Mouse (Mus musculus) MEL (cell line): ENCODE data around the gene Taf6l. TPM values are rescaled to one million over a fixed set of nuclear protein-coding genes. Genes with fewer than 3 reads are reported as not detected.

Source experiments
- DNase-seq: peaks from one replicate; pipeline ENCODE4 v3.0.0; 2011; ENCODE audit warnings: low read depth, low spot score
- H3K27ac ChIP-seq: 2 replicates; pipeline ENCODE4 v1.5.1; 2012; ENCODE audit warnings: low read depth, mild to moderate bottlenecking, control low read depth, low read length, moderate library complexity; ENCODE audit not compliant: control insufficient read depth
- H3K27me3 ChIP-seq, 2 experiments: fragments of 150-350 bp in 1 of 2; sonication (generic) in 1 of 2; 2 replicates each; pipeline ENCODE4 v1.6.1; 2012; ENCODE audit warnings: low read length in 2 of 2, mild to moderate bottlenecking in 2 of 2, improper control_type of control experiment in 1 of 2, moderate library complexity in 1 of 2; ENCODE audit not compliant: insufficient read depth in 2 of 2, control insufficient read depth in 1 of 2
- H3K36me3 ChIP-seq, 2 experiments: 2 replicates each; pipeline ENCODE4 v1.6.1; 2012 to 2014; ENCODE audit warnings: low read length in 2 of 2, improper control_type of control experiment in 1 of 2, inconsistent platforms in 1 of 2, mild to moderate bottlenecking in 1 of 2; ENCODE audit not compliant: insufficient read depth in 2 of 2, control insufficient read depth in 1 of 2
- H3K4me1 ChIP-seq, 2 experiments: fragments of 150-350 bp in 1 of 2; sonication (generic) in 1 of 2; 2 replicates each; pipeline ENCODE4 v1.6.1; 2012; ENCODE audit warnings: low read length in 2 of 2, improper control_type of control experiment in 1 of 2, mild to moderate bottlenecking in 1 of 2; ENCODE audit not compliant: insufficient read depth in 2 of 2, control insufficient read depth in 1 of 2
- H3K4me3 ChIP-seq, 2 experiments: fragments of 150-350 bp in 1 of 2; sonication (generic) in 1 of 2; 2 replicates each; pipeline ENCODE4 v1.5.1; 2012; ENCODE audit warnings: low read depth in 2 of 2, low read length in 2 of 2, mild to moderate bottlenecking in 2 of 2, moderate library complexity in 2 of 2, control low read depth in 1 of 2, improper control_type of control experiment in 1 of 2; ENCODE audit not compliant: control insufficient read depth in 1 of 2, insufficient read depth in 1 of 2
- H3K79me2 ChIP-seq: 2 replicates; pipeline ENCODE4 v1.6.1; 2012; ENCODE audit warnings: mild to moderate bottlenecking, low read length, moderate library complexity; ENCODE audit not compliant: control insufficient read depth, poor library complexity, insufficient read depth
- H3K9ac ChIP-seq: 2 replicates; pipeline ENCODE4 v1.6.1; 2012; ENCODE audit warnings: low read depth, mild to moderate bottlenecking, control low read depth, low read length, moderate library complexity; ENCODE audit not compliant: control insufficient read depth, poor library complexity, severe bottlenecking
- H3K9me3 ChIP-seq: fragments of 150-350 bp; sonication (generic); replicated peaks from 2 replicates; pipeline ENCODE4 v1.6.1; 2012; ENCODE audit warnings: mild to moderate bottlenecking, low read length, improper control_type of control experiment, moderate library complexity; ENCODE audit not compliant: insufficient read depth
- BHLHE40 ChIP-seq: IDR thresholded peaks from 2 replicates; pipeline ENCODE4 v1.6.1; 2012; ENCODE audit warnings: low read depth, mild to moderate bottlenecking, inconsistent platforms, low read length, improper control_type of control experiment, borderline replicate concordance
- CHD1 ChIP-seq: IDR thresholded peaks from 2 replicates; pipeline ENCODE4 v1.6.1; 2012; ENCODE audit warnings: low read depth, mild to moderate bottlenecking, inconsistent platforms, low read length, improper control_type of control experiment
- CHD2 ChIP-seq: IDR thresholded peaks from 2 replicates; pipeline ENCODE4 v1.6.1; 2011; ENCODE audit warnings: low read length, improper control_type of control experiment
- CTCF ChIP-seq, 3 experiments: IDR thresholded peaks in 2 of 3; conservative IDR thresholded peaks in 1 of 3; 2 replicates each; pipeline ENCODE4 v1.5.1; 2011 to 2012; ENCODE audit warnings: low read length in 3 of 3, low read depth in 2 of 3, mild to moderate bottlenecking in 2 of 3, improper control_type of control experiment in 1 of 3, inconsistent platforms in 1 of 3, mixed read lengths in 1 of 3, moderate library complexity in 1 of 3; ENCODE audit not compliant: control insufficient read depth in 1 of 3, insufficient read depth in 1 of 3, poor library complexity in 1 of 3, severe bottlenecking in 1 of 3
- ELF1 ChIP-seq: IDR thresholded peaks from 2 replicates; pipeline ENCODE4 v1.6.1; 2014; ENCODE audit warnings: low read depth, mild to moderate bottlenecking, inconsistent platforms, low read length, improper control_type of control experiment, moderate library complexity
- ETS1 ChIP-seq: IDR thresholded peaks from 2 replicates; pipeline ENCODE4 v1.6.1; 2012; ENCODE audit warnings: low read depth, mild to moderate bottlenecking, inconsistent platforms, low read length, improper control_type of control experiment, moderate library complexity
- GABPA ChIP-seq: IDR thresholded peaks from 2 replicates; pipeline ENCODE4 v1.6.1; 2012; ENCODE audit warnings: low read depth, mild to moderate bottlenecking, inconsistent platforms, low read length, improper control_type of control experiment, moderate library complexity
- GATA1 ChIP-seq: IDR thresholded peaks from 2 replicates; pipeline ENCODE4 v1.6.1; 2011; ENCODE audit warnings: low read depth, low read length, improper control_type of control experiment
- HCFC1 ChIP-seq: IDR thresholded peaks from 2 replicates; pipeline ENCODE4 v1.6.1; 2012; ENCODE audit warnings: low read depth, mild to moderate bottlenecking, inconsistent platforms, low read length, improper control_type of control experiment, moderate library complexity
- JUND ChIP-seq: IDR thresholded peaks from 2 replicates; pipeline ENCODE4 v1.6.1; 2011; ENCODE audit warnings: low read depth, mild to moderate bottlenecking, improper control_type of control experiment, low read length
- KAT2A ChIP-seq: conservative IDR thresholded peaks from 2 replicates; pipeline ENCODE4 v1.6.1; 2012; ENCODE audit warnings: low read depth, low read length, improper control_type of control experiment, inconsistent platforms
- MAFK ChIP-seq: IDR thresholded peaks from 2 replicates; pipeline ENCODE4 v1.6.1; 2011; ENCODE audit warnings: low read depth, mild to moderate bottlenecking, low read length, improper control_type of control experiment, borderline replicate concordance
- MAX ChIP-seq: IDR thresholded peaks from 2 replicates; pipeline ENCODE4 v1.6.1; 2011; ENCODE audit warnings: low read length, improper control_type of control experiment
- MAZ ChIP-seq: IDR thresholded peaks from 2 replicates; pipeline ENCODE4 v1.6.1; 2012; ENCODE audit warnings: low read depth, mild to moderate bottlenecking, inconsistent platforms, low read length, improper control_type of control experiment
- MXI1 ChIP-seq: IDR thresholded peaks from 2 replicates; pipeline ENCODE4 v1.6.1; 2011; ENCODE audit warnings: mild to moderate bottlenecking, low read depth, low read length, improper control_type of control experiment
- MYB ChIP-seq: IDR thresholded peaks from 2 replicates; pipeline ENCODE4 v1.6.1; 2011; ENCODE audit warnings: mild to moderate bottlenecking, low read depth, low read length, improper control_type of control experiment
- MYC ChIP-seq: IDR thresholded peaks from 2 replicates; pipeline ENCODE4 v1.6.1; 2011; ENCODE audit warnings: low read depth, mild to moderate bottlenecking, low read length, improper control_type of control experiment, moderate library complexity
- NELFE ChIP-seq: IDR thresholded peaks from 2 replicates; pipeline ENCODE4 v1.6.1; 2011; ENCODE audit warnings: low read depth, low read length, improper control_type of control experiment
- NRF1 ChIP-seq: IDR thresholded peaks from 2 replicates; pipeline ENCODE4 v1.6.1; 2014; ENCODE audit warnings: low read depth, mild to moderate bottlenecking, inconsistent platforms, low read length, improper control_type of control experiment, moderate library complexity; ENCODE audit not compliant: poor library complexity, insufficient read depth, severe bottlenecking
- POLR2A ChIP-seq, 2 experiments: IDR thresholded peaks; 2 replicates each; pipeline ENCODE4 v1.6.1; 2011 to 2012; ENCODE audit warnings: low read length in 2 of 2, mild to moderate bottlenecking in 2 of 2, control low read depth in 1 of 2, improper control_type of control experiment in 1 of 2, low read depth in 1 of 2, moderate library complexity in 1 of 2; ENCODE audit not compliant: control insufficient read depth in 1 of 2, insufficient read depth in 1 of 2, poor library complexity in 1 of 2
- POLR2AphosphoS2 ChIP-seq: IDR thresholded peaks from 2 replicates; pipeline ENCODE4 v1.6.1; 2011; ENCODE audit warnings: low read length, improper control_type of control experiment
- POLR2AphosphoS5 ChIP-seq: IDR thresholded peaks from 2 replicates; pipeline ENCODE4 v1.6.1; 2012; ENCODE audit warnings: low read depth, borderline replicate concordance, mild to moderate bottlenecking, inconsistent platforms, low read length, moderate library complexity, mixed read lengths
- RAD21 ChIP-seq: IDR thresholded peaks from 2 replicates; pipeline ENCODE4 v1.6.1; 2011; ENCODE audit warnings: mild to moderate bottlenecking, low read depth, low read length, improper control_type of control experiment
- RCOR1 ChIP-seq: IDR thresholded peaks from 2 replicates; pipeline ENCODE4 v1.6.1; 2012; ENCODE audit warnings: low read depth, mild to moderate bottlenecking, inconsistent platforms, low read length, improper control_type of control experiment
- SIN3A ChIP-seq: IDR thresholded peaks from 2 replicates; pipeline ENCODE4 v1.6.1; 2012; ENCODE audit warnings: low read length, improper control_type of control experiment, inconsistent platforms
- SMC3 ChIP-seq: IDR thresholded peaks from 2 replicates; pipeline ENCODE4 v1.6.1; 2011; ENCODE audit warnings: low read depth, low read length, improper control_type of control experiment
- TAL1 ChIP-seq: IDR thresholded peaks from 2 replicates; pipeline ENCODE4 v1.6.1; 2012; ENCODE audit warnings: mild to moderate bottlenecking, inconsistent platforms, low read length, moderate library complexity, mixed read lengths
- TBP ChIP-seq: IDR thresholded peaks from 2 replicates; pipeline ENCODE4 v1.8.0; 2011; ENCODE audit warnings: low read depth, low read length, improper control_type of control experiment
- TCF12 ChIP-seq: IDR thresholded peaks from 2 replicates; pipeline ENCODE4 v1.6.1; 2014; ENCODE audit warnings: low read depth, mild to moderate bottlenecking, inconsistent platforms, low read length, improper control_type of control experiment, moderate library complexity
- UBTF ChIP-seq: IDR thresholded peaks from 2 replicates; pipeline ENCODE4 v1.6.1; 2012; ENCODE audit warnings: low read depth, mild to moderate bottlenecking, inconsistent platforms, low read length, improper control_type of control experiment, moderate library complexity, borderline replicate concordance; ENCODE audit not compliant: insufficient read depth
- USF1 ChIP-seq: IDR thresholded peaks from 2 replicates; pipeline ENCODE4 v1.6.1; 2014; ENCODE audit warnings: low read depth, mild to moderate bottlenecking, inconsistent platforms, low read length, improper control_type of control experiment, moderate library complexity
- USF2 ChIP-seq, 2 experiments: IDR thresholded peaks; 2 replicates each; pipeline ENCODE4 v1.6.1; 2011 to 2012; ENCODE audit warnings: improper control_type of control experiment in 2 of 2, low read length in 2 of 2, borderline replicate concordance in 1 of 2, inconsistent platforms in 1 of 2, low read depth in 1 of 2, mild to moderate bottlenecking in 1 of 2; ENCODE audit not compliant: insufficient read depth in 1 of 2
- ZC3H11A ChIP-seq: IDR thresholded peaks from 2 replicates; pipeline ENCODE4 v1.6.1; 2012; ENCODE audit warnings: low read depth, mild to moderate bottlenecking, inconsistent platforms, low read length, improper control_type of control experiment
- ZKSCAN1 ChIP-seq: IDR thresholded peaks from 2 replicates; pipeline ENCODE4 v1.6.1; 2012; ENCODE audit warnings: low read depth, mild to moderate bottlenecking, inconsistent platforms, low read length, improper control_type of control experiment, moderate library complexity
- ZMIZ1 ChIP-seq: IDR thresholded peaks from 2 replicates; pipeline ENCODE4 v1.6.1; 2012; ENCODE audit warnings: low read depth, mild to moderate bottlenecking, inconsistent platforms, low read length, improper control_type of control experiment, moderate library complexity
- ZNF384 ChIP-seq: IDR thresholded peaks from 2 replicates; pipeline ENCODE4 v1.6.1; 2012; ENCODE audit warnings: low read depth, mild to moderate bottlenecking, inconsistent platforms, low read length, improper control_type of control experiment
- polyA plus RNA-seq, 2 experiments: library from polyadenylated mRNA; stranded (reverse) in 1 of 2; unstranded in 1 of 2; fragments of >175 nt in 1 of 2; fragments of >200 nt in 1 of 2; gene quantifications; 2 replicates each; pipeline versions ENCODE4 v1.2.1 to v1.2.4; 2012; ENCODE audit warnings: low replicate concordance in 2 of 2, low read depth in 1 of 2; ENCODE audit not compliant: insufficient read length in 2 of 2, insufficient read depth in 1 of 2, missing spikeins in 1 of 2
- total RNA-seq: library from RNA; depleted of rRNA; stranded (reverse); fragments of 300-350 nt; gene quantifications from 2 replicates; pipeline ENCODE4 v1.2.3, GENCODE M21; 2012

The Taf6l gene
- total and polyA plus RNA-seq, 3 experiments = 18.3 to 25.5 TPM; not detected in 1

GRCm38 (mm10) chr19:8802130-8802821 is 16.1 kb upstream of the Taf6l start, which contains the start of gene Zbtb3:
TSS of gene Zbtb3 (plus strand) at chr19:8802555.
- H3K27ac ChIP-seq = peak within 1 kb of the TSS; percentile 74
- H3K9me3 ChIP-seq = no peaks in the 10 kb centered on the region
- peak within 1 kb of the TSS; percentile 74 to 91 for H3K4me3 ChIP-seq
- peak; percentile 100 for DNase-seq
- H3K9ac ChIP-seq = peak within 1 kb of the TSS; percentile 78
- no peaks in the 10 kb centered on the region for H3K27me3 ChIP-seq
- H3K36me3 ChIP-seq = peaks cover 0 to 9% of the 10 kb centered on the region in 2 experiments; a peak in 3 of 4 replicates
- H3K79me2 ChIP-seq = peaks cover 9% of the 10 kb centered on the region
- peaks cover 2 to 21% of the 10 kb centered on the region in 2 experiments; a peak in 2 of 4 replicates for H3K4me1 ChIP-seq
- no peak for TF ChIP-seq TCF12
- no peak for TF ChIP-seq JUND
- 0 out of 2 replicates have a peak, but pooled peaks have one; percentile 4 for TF ChIP-seq GATA1
- TF ChIP-seq USF2 (IDR thresholded peaks at IDR 0.05; ENCODE audit: borderline replicate concordance in 1 of 2, insufficient read depth in 1 of 2, low read depth in 1 of 2, low read length in 2 of 2) = no peak
- no peak for TF ChIP-seq CHD1
- TF ChIP-seq SIN3A = peak; percentile 77
- no peak for TF ChIP-seq GABPA
- TF ChIP-seq ZKSCAN1 = no peak
- no peak for TF ChIP-seq SMC3
- no peak for TF ChIP-seq RAD21
- no peak for TF ChIP-seq CTCF (IDR thresholded peaks at IDR 0.05 in 2 of 3, conservative IDR thresholded peaks at IDR 0.05 in 1 of 3; ENCODE audit: control insufficient read depth in 1 of 3, insufficient read depth in 1 of 3, low read depth in 2 of 3, low read length in 3 of 3, poor library complexity in 1 of 3, severe bottlenecking in 1 of 3)
- peak; percentile 75; the same call in 1 of the 2 replicates for TF ChIP-seq TBP
- no peak for TF ChIP-seq MYB
- TF ChIP-seq MXI1 = peak; percentile 50
- no peak for TF ChIP-seq BHLHE40
- peak; percentile 77 for TF ChIP-seq HCFC1
- TF ChIP-seq USF1 = no peak
- peak; percentile 35; the same call in 1 of the 2 replicates for TF ChIP-seq ZMIZ1
- no peak for TF ChIP-seq UBTF
- peak; percentile 81 for TF ChIP-seq NELFE
- TF ChIP-seq MYC = no peak
- TF ChIP-seq POLR2AphosphoS5 = no peak
- TF ChIP-seq ZC3H11A = no peak
- no peak for TF ChIP-seq TAL1
- no peak; the same call in none of the 2 replicates for TF ChIP-seq MAX
- peak; percentile 30; the same call in 1 of the 2 replicates for TF ChIP-seq NRF1
- no peak; the same call in 1 of the 2 replicates for TF ChIP-seq KAT2A
- peak; percentile 80 for TF ChIP-seq POLR2AphosphoS2
- TF ChIP-seq RCOR1 = no peak
- TF ChIP-seq POLR2A (IDR thresholded peaks at IDR 0.05; ENCODE audit: control insufficient read depth in 1 of 2, insufficient read depth in 1 of 2, low read depth in 1 of 2, low read length in 2 of 2, poor library complexity in 1 of 2) = peak; percentile 52 to 86
- TF ChIP-seq ETS1 = no peak
- peak; percentile 54 for TF ChIP-seq ELF1
- TF ChIP-seq MAFK = no peak
- TF ChIP-seq MAZ = no peak; the same call in 1 of the 2 replicates
- TF ChIP-seq ZNF384 = peak; percentile 72
- TF ChIP-seq CHD2 = peak; percentile 71
